Mouse (Mus musculus) cerebellum, adult 2 months (tissue): ENCODE results near the gene Ergic1. TPM values are rescaled to one million over a fixed set of nuclear protein-coding genes. Genes with fewer than 3 reads are reported as not detected.
A peak's percentile ranks its signal among the peaks of the same experiment; 100 is the strongest.

Source experiments
- DNase-seq, 2 experiments: peaks; one replicate each; pipeline ENCODE4 v3.0.0; 2021
- H3K27ac ChIP-seq: fragments of 200-500 bp; 2 replicates; pipeline ENCODE4 v1.5.1; 2012; ENCODE audit warnings: low read length, control low read depth, inconsistent platforms; ENCODE audit not compliant: insufficient read depth
- H3K27me3 ChIP-seq: fragments of 200-500 bp; 2 replicates; pipeline ENCODE4 v1.6.1; 2012; ENCODE audit warnings: inconsistent platforms, mild to moderate bottlenecking, low read length, moderate library complexity; ENCODE audit not compliant: control insufficient read depth, insufficient read depth
- H3K4me1 ChIP-seq: fragments of 200-500 bp; 2 replicates; pipeline ENCODE4 v1.6.1; 2011; ENCODE audit warnings: low read length; ENCODE audit not compliant: control insufficient read depth, insufficient read depth
- H3K4me3 ChIP-seq: fragments of 200-500 bp; replicated peaks from 2 replicates; pipeline ENCODE3; 2011; ENCODE audit warnings: mild to moderate bottlenecking, low read depth, low read length, control low read depth; ENCODE audit not compliant: insufficient read depth
- CTCF ChIP-seq: fragments of 200-500 bp; IDR thresholded peaks from 2 replicates; pipeline ENCODE4 v1.5.1; 2011; ENCODE audit warnings: low read depth, mild to moderate bottlenecking, control low read depth, low read length, moderate library complexity, borderline replicate concordance; ENCODE audit not compliant: insufficient read depth
- POLR2A ChIP-seq: fragments of 200-500 bp; IDR thresholded peaks from 2 replicates; pipeline ENCODE4 v1.6.1; 2011; ENCODE audit warnings: low read length, control low read depth, borderline replicate concordance; ENCODE audit not compliant: insufficient read depth
- WGBS: fragments of 180-500 bp; shearing (Covaris S2); methylation state at CpG from one replicate; pipeline ENCODE4 v1.1.7; 2018; 5-methylcytosine and 5-hydroxymethylcytosine counted together
- polyA plus RNA-seq: library from polyadenylated mRNA; depleted of rRNA; stranded (reverse); fragments of >200 nt; gene quantifications from 2 replicates; pipeline ENCODE4 v1.2.3, GENCODE M21; 2012

Ergic1 gene
- polyA plus RNA-seq, 1 experiment, result 137 TPM

GRCm38 (mm10) chr17:26593199-26593598 is 31.9 kb downstream of the Ergic1 start:
- Histone ChIP-seq H3K27ac (no peak overlapping the region), H3K4me3 (no peak overlapping the region), H3K4me1 (peaks cover 35% of the 10 kb centered on the region), H3K27me3 (no peaks in the 10 kb centered on the region)
- 90% methylated on average over 5 of the region's 5 CpGs for WGBS
- DNase-seq, result no peak
- TF ChIP-seq CTCF (no peak), POLR2A (no peak)

GRCm38 (mm10) chr17:26594171-26594570 is 32.9 kb downstream of the Ergic1 start:
- Histone ChIP-seq H3K4me1 (peaks cover 35% of the 10 kb centered on the region), H3K27me3 (no peaks in the 10 kb centered on the region), H3K4me3 (no peak overlapping the region), H3K27ac (peak overlapping the region; percentile 10; the same call in 1 of the 2 replicates)
- TF ChIP-seq POLR2A (no peak), CTCF (no peak)
- peak in 1 of 2 experiments; percentile 51 for DNase-seq
- WGBS, result 58% methylated on average over 7 of the region's 7 CpGs

DNA sequence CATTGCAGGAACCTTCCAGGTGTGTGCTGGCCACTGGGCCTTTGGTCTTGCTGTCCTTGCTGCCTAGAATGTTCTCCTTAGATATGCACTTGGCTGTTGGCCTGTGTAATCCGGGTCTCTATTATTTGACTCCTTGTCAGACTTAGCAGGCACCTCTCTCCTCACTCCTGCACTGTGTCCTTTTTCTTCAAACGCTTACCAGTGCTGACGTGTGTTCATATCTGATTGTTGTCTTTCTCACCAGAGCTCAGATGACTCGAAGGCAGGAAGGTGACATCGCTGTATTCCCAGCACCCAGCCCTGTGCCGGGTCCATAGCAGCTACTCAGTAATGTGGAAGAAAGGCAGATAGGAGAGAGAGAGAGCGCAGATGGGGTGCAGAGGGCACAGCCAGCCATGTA is 33.7 kb downstream of the Ergic1 start:
- Histone ChIP-seq H3K4me1 (peaks cover 39% of the 10 kb centered on the region), H3K27ac (peak overlapping the region; percentile 82), H3K27me3 (no peaks in the 10 kb centered on the region), H3K4me3 (no peak overlapping the region)
- WGBS, result 75% methylated on average over 7 of the region's 7 CpGs
- no peak for TF ChIP-seq CTCF
- no peak for TF ChIP-seq POLR2A
- no peak for DNase-seq

- peaks cover 41% of the 10 kb centered on the region for H3K4me1 ChIP-seq
- TF ChIP-seq CTCF (no peak), POLR2A (no peak)
- DNase-seq, result no peak
- peak overlapping the region; percentile 82 for H3K27ac ChIP-seq
- 28% methylated on average over 7 of the region's 7 CpGs for WGBS
- no peak overlapping the region for H3K4me3 ChIP-seq
- no peaks in the 10 kb centered on the region for H3K27me3 ChIP-seq
Measured at GRCm38 (mm10) chr17:26595448-26596167, 34.3 kb downstream of the Ergic1 start.

- peak; percentile 92 to 95 for DNase-seq
- Histone ChIP-seq H3K4me3 (no peak overlapping the region), H3K27ac (peak overlapping the region; percentile 82), H3K4me1 (peaks cover 46% of the 10 kb centered on the region), H3K27me3 (no peaks in the 10 kb centered on the region)
- WGBS, result 6% methylated on average over 7 of the region's 7 CpGs
- TF ChIP-seq POLR2A, result no peak
Measured at GRCm38 (mm10) chr17:26596168-26596658, 34.9 kb downstream of the Ergic1 start.

DNA sequence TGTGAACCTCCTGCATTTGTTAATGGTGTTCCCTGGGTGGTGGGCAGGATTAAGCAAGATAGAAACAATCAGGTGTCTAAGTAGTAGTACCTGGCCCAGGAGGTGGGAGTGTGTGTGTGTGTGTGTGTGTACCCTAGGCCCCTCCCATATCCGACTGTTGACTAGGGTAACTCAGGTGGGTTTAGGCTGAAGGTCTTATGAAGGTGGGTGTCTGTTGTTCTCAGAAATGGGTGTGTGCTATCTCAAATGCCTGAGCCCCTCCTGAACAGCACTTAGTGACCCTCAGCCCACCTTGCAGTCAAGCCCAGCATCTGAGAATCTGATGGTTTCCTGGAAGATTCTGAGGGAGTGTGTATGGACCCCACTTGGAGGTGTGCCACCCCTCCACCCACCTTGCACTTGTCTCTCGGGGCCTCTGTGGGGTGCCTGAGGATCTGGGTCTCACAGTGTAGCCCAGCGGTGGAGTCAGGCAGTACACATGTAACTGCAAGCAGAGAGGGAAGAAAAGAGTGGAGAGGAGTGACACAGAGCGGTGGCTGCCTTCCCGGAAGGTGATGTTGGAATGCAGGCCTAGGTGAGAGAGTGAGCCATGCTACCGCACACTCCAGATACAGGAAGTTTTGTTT is 35.7 kb downstream of the Ergic1 start:
- 60% methylated on average over 6 of the region's 6 CpGs for WGBS
- DNase-seq, result no peak
- no peak overlapping the region for H3K4me3 ChIP-seq

DNA sequence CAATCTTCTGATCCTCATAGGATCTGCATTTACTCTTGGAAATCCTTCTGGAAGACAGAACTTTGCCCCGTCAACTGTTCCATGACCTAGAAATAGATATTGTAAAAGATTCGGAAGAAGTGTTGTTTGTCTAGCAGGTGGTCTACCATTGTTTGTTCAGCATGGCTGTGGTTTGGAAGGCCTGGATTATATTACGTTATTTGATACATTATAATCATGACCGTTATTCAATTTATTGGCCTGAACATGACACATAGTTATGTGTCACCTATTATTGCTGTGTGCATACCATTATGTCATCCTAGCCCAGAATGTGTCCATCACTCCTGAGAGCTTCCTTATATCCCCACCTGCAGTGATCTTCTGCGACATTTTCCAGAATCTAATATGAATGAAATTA is 37.6 kb downstream of the Ergic1 start:
- TF ChIP-seq CTCF (no peak), POLR2A (no peak)
- WGBS, result 78% methylated on average over 5 of the region's 5 CpGs
- DNase-seq, result no peak
- H3K27ac ChIP-seq, result no peak overlapping the region
- no peaks in the 10 kb centered on the region for H3K27me3 ChIP-seq
- H3K4me3 ChIP-seq, result no peak overlapping the region
- H3K4me1 ChIP-seq, result peaks cover 64% of the 10 kb centered on the region

More for the DNA sequence above, 35.7 kb downstream of the Ergic1 start:
- H3K27me3 ChIP-seq, result no peaks in the 10 kb centered on the region
- TF ChIP-seq POLR2A (no peak), CTCF (peak; percentile 8; the same call in 1 of the 2 replicates)
- H3K27ac ChIP-seq, result peak overlapping the region; percentile 82
- H3K4me1 ChIP-seq, result peaks cover 54% of the 10 kb centered on the region
